Mouse (Mus musculus): ENCODE measurements around the gene Cln5.

Cln5 gene

DNA sequence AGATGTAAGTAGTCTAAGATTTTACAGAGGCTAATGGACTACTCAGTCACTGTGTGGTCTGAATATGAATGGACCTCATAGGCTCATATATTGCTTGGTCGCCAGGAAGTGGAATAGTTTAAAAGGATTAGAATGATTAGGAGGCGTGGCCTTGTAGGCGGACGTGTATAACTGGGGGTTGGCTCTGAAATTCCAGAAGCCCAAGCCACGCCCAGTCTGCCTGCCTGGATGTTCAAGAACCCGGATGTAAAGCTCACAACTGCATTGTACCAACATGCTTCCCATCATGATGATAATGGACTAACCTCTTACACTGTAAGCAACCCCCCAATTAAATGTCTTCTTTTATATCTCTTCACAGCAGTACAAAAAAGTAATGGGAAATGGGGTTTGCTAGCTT is 55.7 kb downstream of the Cln5 start:
- DNase-seq: no peak

Measured in thymus, adult 18-20 months (tissue).